Mouse (Mus musculus): Measurements from ENCODE around the gene Aff1.

The Aff1 gene

DNA sequence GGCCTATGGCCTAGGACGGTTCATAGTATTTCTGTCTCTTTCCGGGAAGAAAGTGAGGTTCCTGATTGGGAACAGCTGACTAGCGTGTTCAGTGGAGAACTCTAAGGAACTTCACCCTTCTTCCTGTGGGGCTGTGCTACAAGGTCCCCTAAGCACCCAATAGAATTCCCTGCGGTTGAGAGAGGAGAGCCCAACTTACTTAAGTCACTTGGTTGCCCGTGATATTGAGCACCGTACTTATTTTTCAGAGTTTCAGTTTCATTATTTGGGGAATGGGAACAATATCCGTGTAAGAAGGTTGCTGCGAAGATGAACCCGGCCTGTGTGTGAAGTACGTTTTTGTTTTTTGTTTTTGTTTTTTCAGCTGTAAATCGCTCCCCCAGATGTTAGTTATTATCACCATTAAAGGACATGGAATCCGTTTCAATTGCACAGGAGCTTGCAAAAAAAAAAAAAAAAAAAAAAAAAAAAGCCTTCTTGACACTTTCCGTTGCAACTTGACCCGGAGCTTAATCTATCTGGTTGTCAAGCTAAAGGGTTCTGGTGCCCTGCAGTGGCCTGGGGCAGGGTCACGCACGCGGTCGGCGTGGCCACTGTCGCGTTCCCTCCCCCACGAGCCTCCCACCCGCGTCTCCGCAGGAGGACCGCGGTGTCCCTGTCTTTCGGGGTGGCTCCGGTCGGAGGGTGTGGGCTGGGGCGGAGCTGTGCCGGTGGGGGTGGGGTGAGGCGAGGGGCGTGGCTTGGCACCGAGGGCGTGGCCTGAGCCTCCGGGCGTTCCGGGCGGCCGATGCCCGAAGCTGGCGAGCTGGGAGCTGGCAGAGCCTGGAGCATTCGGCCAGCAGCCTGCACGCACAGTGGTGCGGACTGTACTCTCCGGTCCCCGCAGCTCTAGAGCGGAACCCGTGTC lies at the start of gene Aff1:
Aff1 (plus strand) TSS at position 751 of the 907 bp plus-strand sequence.
- in situ Hi-C loops (cut with MboI; ENCODE audit: low sequenced_read_pairs) = no loop called here

GRCm38 (mm10) chr5:103644167-103644566 lies 48.0 kb upstream of the Aff1 start:
- in situ Hi-C loops (cut with MboI; ENCODE audit: low sequenced_read_pairs) = no loop called here

DNA sequence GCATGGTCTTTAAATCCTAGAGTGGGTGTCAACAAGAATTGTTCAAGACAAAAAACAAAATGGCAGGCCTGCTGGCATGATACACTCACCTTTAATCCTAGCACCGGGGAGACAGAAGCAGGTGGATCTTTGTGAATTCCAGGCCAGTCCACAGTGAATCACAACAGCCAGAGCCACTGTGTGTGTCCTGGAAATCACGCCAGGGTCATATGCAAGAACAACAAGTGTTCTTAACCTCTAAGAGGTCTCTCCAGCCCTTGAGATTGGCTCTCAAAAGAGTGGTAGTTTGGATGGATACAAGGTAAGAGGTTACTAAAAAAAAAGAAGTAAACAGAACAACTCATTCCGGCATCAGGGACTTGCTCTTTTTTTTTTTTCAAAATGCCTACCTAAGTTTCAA lies 44.9 kb upstream of the Aff1 start:
- in situ Hi-C loops (cut with MboI; ENCODE audit: low sequenced_read_pairs) = no loop called here

- in situ Hi-C loops (cut with MboI; ENCODE audit: low sequenced_read_pairs) = loop anchor here (10.0 kb wide), 1 partner anchor 309 kb away; no protein-coding TSS in a partner anchor
These were observed 37.9 kb upstream of the Aff1 start for GRCm38 (mm10) chr5:103654225-103654624.

DNA sequence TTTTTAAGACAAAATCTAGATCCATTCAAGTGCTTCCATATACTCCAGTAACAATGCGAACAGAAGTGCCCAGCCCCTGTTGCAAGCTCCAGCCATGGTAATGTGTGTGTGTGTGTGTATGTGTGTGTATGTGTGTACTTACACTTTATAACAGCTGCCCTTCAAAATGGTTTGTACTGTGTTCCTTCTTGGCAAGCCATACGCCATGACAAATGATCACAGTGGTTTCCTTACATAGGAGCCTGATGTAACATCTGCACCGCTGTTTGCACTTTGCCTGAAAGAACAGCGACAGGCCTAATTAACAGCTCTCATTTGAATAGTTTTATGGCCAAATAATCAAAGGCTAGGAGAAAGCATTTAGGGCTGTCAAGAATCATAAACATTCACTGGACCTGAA lies 37.4 kb upstream of the Aff1 start:
- in situ Hi-C loops (cut with MboI; ENCODE audit: low sequenced_read_pairs) = loop anchor here (10.0 kb wide), 1 partner anchor 310 kb away; no protein-coding TSS in a partner anchor

GRCm38 (mm10) chr5:103655346-103656118 lies 36.6 kb upstream of the Aff1 start, which contains the start of gene 1700016H13Rik:
1700016H13Rik (minus strand) TSS chr5:103656010.
- in situ Hi-C loops (cut with MboI; ENCODE audit: low sequenced_read_pairs) = loop anchor here (10.0 kb wide), 1 partner anchor 311 kb away; no protein-coding TSS in a partner anchor

DNA sequence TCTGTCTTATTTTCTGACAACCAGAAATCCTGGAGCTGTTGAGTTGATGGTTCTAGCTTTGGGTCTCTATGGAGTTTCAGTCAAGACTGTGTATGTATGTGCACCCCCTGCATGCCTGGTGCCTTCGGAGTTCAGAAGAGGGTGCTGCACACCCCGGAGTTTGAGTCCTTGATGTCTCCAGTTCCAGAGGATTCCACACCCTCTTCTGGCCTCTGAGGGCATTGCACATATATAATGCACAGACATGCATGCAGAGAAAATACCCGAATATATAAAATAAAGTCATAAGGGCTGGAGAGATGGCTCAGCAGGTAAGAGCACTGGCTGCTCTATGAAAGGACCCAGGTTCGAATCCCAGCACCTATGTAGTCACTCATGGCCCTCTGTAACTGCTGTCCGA lies 33.3 kb upstream of the Aff1 start:
- in situ Hi-C loops (cut with MboI; ENCODE audit: low sequenced_read_pairs) = loop anchor here (10.0 kb wide), 1 partner anchor 314 kb away; no protein-coding TSS in a partner anchor

GRCm38 (mm10) chr5:103659571-103659970 lies 32.6 kb upstream of the Aff1 start:
- in situ Hi-C loops (cut with MboI; ENCODE audit: low sequenced_read_pairs) = loop anchor here (10.0 kb wide), 1 partner anchor 315 kb away; no protein-coding TSS in a partner anchor

- in situ Hi-C loops (cut with MboI; ENCODE audit: low sequenced_read_pairs) = no loop called here
These were observed 27.2 kb upstream of the Aff1 start for GRCm38 (mm10) chr5:103664932-103665331.

- in situ Hi-C loops (cut with MboI; ENCODE audit: low sequenced_read_pairs) = no loop called here
These were observed 26.3 kb upstream of the Aff1 start for GRCm38 (mm10) chr5:103665876-103666275.

DNA sequence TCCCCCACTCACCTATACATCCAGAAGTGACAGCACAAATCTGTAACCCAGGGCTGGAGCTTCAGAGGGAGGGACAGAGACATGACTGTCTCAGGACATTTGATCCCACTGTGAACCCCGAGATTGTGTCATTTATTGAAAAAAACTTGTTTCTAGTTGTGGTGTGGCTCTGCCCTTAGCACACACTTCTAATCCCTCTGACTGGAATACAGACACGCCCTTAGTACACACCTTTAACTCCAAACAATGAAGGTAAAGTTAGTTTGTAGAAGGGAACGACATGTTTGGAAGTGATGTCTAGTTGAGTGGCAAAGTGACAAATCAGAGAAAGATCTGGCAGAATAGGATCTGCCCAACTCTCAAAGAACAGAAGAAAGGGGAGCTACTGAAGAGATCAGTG lies 20.3 kb upstream of the Aff1 start:
- in situ Hi-C loops (cut with MboI; ENCODE audit: low sequenced_read_pairs) = no loop called here

- in situ Hi-C loops (cut with MboI; ENCODE audit: low sequenced_read_pairs) = no loop called here
These were observed 18.6 kb upstream of the Aff1 start for GRCm38 (mm10) chr5:103673611-103674010.

- in situ Hi-C loops (cut with MboI; ENCODE audit: low sequenced_read_pairs) = no loop called here
These were observed 17.7 kb upstream of the Aff1 start for GRCm38 (mm10) chr5:103674482-103674881.

GRCm38 (mm10) chr5:103676289-103676881 lies 15.8 kb upstream of the Aff1 start:
- in situ Hi-C loops (cut with MboI; ENCODE audit: low sequenced_read_pairs) = no loop called here

DNA sequence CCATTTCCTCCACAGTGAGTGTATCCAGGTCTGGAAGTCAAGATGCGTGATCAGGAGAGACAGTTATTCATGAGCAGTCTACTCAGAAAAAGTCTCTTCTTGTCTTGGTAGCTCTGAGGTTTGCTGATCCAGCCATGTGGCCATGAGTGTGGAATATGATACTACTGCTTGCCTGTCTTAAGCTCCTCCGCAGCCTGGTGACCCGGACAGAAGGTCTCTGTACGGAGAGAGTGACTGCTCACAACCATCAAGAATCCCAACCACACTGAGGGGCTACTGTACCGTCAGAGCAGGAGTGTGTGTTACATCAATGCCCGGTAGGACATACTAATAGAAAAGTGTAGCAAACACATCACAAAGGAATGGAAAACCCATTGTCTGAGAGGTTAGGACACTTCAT lies 14.3 kb upstream of the Aff1 start:
- in situ Hi-C loops (cut with MboI; ENCODE audit: low sequenced_read_pairs) = no loop called here

DNA sequence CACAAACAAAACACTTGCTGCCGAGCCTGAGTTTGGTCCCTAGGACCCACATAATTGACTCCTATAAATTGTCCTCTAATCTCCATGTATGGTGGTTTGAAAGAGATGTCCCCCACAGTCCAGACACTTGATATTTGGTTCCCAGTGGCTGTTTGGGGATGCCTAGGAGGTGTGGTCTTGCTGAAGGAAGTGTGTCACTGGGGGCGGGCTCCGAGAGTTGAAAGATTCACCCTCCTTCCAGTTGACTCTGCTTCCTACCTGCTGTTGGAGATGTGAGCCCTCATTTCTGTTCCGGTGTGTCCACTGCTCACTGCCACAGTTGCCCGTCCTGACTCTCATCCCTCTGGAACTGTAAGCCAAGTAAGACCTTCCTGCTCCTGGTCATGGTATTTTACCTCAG lies 13.2 kb upstream of the Aff1 start:
- in situ Hi-C loops (cut with MboI; ENCODE audit: low sequenced_read_pairs) = no loop called here

DNA sequence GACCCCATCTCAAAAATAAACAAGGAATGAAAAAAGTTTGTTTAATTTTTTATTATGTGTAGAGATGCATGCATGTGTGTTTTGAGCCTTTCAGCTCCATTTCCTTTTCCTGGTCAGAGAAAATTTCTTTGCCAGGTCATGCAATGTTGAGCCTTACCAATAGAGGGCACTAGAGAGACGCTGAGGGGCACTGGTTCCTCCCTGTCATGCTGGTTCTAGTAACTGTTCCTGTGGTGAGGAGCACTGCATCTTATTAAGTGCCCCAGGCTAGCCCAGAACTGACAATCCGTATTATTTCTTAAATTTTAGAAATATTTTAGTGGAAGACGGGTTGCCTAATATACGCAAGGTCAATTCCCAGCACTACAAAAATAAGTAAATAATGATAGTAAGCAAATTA lies 11.8 kb upstream of the Aff1 start:
- in situ Hi-C loops (cut with MboI; ENCODE audit: low sequenced_read_pairs) = loop anchor here (10.0 kb wide), 1 partner anchor 134 kb away; no protein-coding TSS in a partner anchor

GRCm38 (mm10) chr5:103681824-103682223 lies 10.3 kb upstream of the Aff1 start:
- in situ Hi-C loops (cut with MboI; ENCODE audit: low sequenced_read_pairs) = loop anchor here (10.0 kb wide), 1 partner anchor 133 kb away; no protein-coding TSS in a partner anchor

DNA sequence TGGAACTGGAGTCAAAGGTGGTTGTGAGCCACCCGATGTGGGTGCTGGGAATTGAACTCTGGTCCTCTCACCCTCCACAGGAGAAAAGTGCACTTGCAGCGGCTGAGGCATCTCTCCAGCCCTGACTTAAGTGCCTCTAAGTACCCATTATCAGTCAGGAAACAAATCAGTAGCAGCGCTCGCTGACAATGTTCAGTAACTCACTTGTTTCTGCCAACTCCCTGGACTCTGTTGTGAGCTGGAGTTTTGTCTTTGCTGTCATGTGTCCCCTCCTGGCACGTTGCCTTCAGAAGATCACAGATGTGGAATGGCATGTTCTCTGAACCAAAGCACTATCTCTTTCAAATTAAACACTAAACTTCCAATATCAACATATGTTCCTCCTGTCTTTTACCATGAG lies 2.5 kb upstream of the Aff1 start:
- in situ Hi-C loops (cut with MboI; ENCODE audit: low sequenced_read_pairs) = loop anchor here (10.0 kb wide), 1 partner anchor 125 kb away; no protein-coding TSS in a partner anchor

GRCm38 (mm10) chr5:103690190-103690589 lies 2.0 kb upstream of the Aff1 start:
- in situ Hi-C loops (cut with MboI; ENCODE audit: low sequenced_read_pairs) = no loop called here

- in situ Hi-C loops (cut with MboI; ENCODE audit: low sequenced_read_pairs) = no loop called here
These were observed 1.0 kb upstream of the Aff1 start for GRCm38 (mm10) chr5:103691171-103691570.

All from CH12F3 (cell line).